Mouse (Mus musculus) neural tube, embryonic 15.5 days (tissue): ENCODE measurements around the gene Pes1. TPM values are rescaled to one million over a fixed set of nuclear protein-coding genes. Genes with fewer than 3 reads are reported as not detected.

Source experiments
- ATAC-seq: fragments of 200-750 bp; cut with Nextera tagmentation; 2 replicates; pipeline ENCODE4 v1.8.0; 2017; ENCODE audit warnings: mild to moderate bottlenecking, moderate TSS enrichment, moderate library complexity; ENCODE audit not compliant: low FRiP score
- H3K27ac ChIP-seq: fragments of 300-500 bp; sonication (generic); replicated peaks from 2 replicates; pipeline ENCODE4 v1.5.1; 2015; ENCODE audit warnings: mild to moderate bottlenecking, inconsistent platforms
- H3K27me3 ChIP-seq: fragments of 300-500 bp; sonication (generic); replicated peaks from 2 replicates; pipeline ENCODE4 v1.6.1; 2015; ENCODE audit warnings: inconsistent platforms
- H3K36me3 ChIP-seq: fragments of 300-500 bp; sonication (generic); 2 replicates; pipeline ENCODE4 v1.6.1; 2015; ENCODE audit warnings: inconsistent platforms
- H3K4me1 ChIP-seq: fragments of 300-500 bp; sonication (generic); 2 replicates; pipeline ENCODE4 v1.6.1; 2015; ENCODE audit warnings: inconsistent platforms
- H3K4me2 ChIP-seq: fragments of 300-500 bp; sonication (generic); 2 replicates; pipeline ENCODE4 v1.6.1; 2015; ENCODE audit warnings: inconsistent platforms, mild to moderate bottlenecking, moderate library complexity
- H3K4me3 ChIP-seq: fragments of 300-500 bp; sonication (generic); replicated peaks from 2 replicates; pipeline ENCODE4 v1.5.1; 2015; ENCODE audit warnings: mild to moderate bottlenecking, inconsistent platforms
- H3K9ac ChIP-seq: fragments of 300-500 bp; sonication (generic); replicated peaks from 2 replicates; pipeline ENCODE4 v1.6.1; 2015; ENCODE audit warnings: mild to moderate bottlenecking, inconsistent platforms
- H3K9me3 ChIP-seq: fragments of 300-500 bp; sonication (generic); replicated peaks from 2 replicates; pipeline ENCODE4 v1.6.1; 2016; ENCODE audit warnings: inconsistent platforms
- WGBS: fragments of 180-500 bp; shearing (Covaris S2); methylation state at CpG from one replicate; pipeline ENCODE4 v1.1.7; 2015; ENCODE audit warnings: mixed read lengths; 5-methylcytosine and 5-hydroxymethylcytosine counted together
- polyA plus RNA-seq: library from polyadenylated mRNA; unstranded; fragments of >200 nt; fragmentation: Nextera tagmentation; extraction: Ambion mirVana; gene quantifications from 2 replicates; pipeline ENCODE4 v1.2.1, GENCODE M21; 2015

Gene Pes1
- polyA plus RNA-seq, 1 experiment from 2014 or later = 48.1 TPM

DNA sequence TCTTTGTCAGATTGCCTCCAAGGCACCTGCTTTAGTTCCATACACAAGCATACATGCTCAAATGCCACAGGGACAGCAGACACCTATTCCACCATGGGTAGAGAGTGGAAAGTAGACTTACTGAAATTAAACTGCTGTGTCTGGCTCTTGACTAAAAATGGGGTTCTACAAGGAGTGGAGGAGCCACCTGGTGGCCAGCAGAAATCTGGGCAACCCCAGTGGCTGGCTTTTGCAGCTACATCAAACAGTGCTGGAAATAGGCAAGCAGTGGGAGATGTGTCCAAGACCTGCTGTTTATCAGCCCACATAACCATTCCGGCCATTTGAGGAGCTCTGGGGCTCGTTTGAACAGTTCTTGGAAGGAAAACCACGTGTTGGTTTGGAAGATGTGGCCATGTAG is 6.1 kb downstream of the Pes1 start:
- WGBS = 84% methylated on average over 3 of the region's 3 CpGs
- no peaks in the 10 kb centered on the region for H3K27me3 ChIP-seq
- no peak overlapping the region for H3K4me3 ChIP-seq
- no peak overlapping the region for H3K9ac ChIP-seq
- no peak overlapping the region for H3K27ac ChIP-seq
- no peak for ATAC-seq
- peaks cover 16% of the 10 kb centered on the region for H3K4me1 ChIP-seq
- no peaks in the 10 kb centered on the region for H3K9me3 ChIP-seq
- H3K36me3 ChIP-seq = peaks cover 62% of the 10 kb centered on the region
- H3K4me2 ChIP-seq = no peak overlapping the region

DNA sequence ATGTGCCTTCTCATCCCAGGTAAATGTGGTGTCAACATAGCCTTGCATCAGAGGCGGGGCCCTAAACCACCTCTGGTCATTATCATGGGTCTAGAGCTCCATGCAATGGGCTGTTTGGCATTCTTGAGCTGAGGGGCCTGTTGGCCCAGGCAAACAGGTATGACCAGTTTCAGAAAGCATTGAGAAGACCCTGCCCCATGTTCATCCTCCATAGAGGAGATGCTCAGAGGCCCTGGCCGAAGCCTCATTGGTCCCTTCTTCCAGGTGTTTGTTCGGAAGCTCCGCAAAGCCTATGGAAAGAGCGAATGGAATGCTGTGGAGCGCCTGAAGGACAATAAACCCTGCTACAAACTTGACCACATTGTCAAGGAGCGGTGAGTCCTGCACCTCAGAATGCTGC is 6.6 kb downstream of the Pes1 start:
- Histone ChIP-seq H3K4me3 (no peak overlapping the region), H3K9ac (no peak overlapping the region), H3K27ac (no peak overlapping the region), H3K9me3 (no peaks in the 10 kb centered on the region), H3K27me3 (no peaks in the 10 kb centered on the region), H3K4me2 (no peak overlapping the region), H3K36me3 (peaks cover 68% of the 10 kb centered on the region), H3K4me1 (peaks cover 10% of the 10 kb centered on the region)
- ATAC-seq = no peak
- 98% methylated on average over 7 of the region's 7 CpGs for WGBS

DNA sequence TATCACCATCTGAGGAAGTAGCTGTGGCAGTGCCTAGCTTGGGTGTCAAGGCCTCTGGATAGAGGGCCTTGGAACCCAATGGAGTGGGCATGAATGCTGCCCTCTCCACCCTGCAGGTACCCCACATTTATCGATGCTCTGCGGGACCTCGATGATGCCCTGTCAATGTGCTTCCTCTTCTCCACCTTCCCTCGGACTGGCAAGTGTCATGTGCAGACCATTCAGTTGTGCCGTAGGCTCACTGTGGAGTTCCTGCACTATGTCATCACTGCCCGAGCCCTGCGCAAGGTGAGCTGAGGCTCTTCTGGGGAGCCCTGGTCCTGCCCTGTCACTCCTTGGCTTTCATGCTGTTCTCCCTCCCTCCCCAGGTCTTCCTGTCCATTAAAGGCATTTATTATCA is 9.3 kb downstream of the Pes1 start:
- Histone ChIP-seq H3K27ac (no peak overlapping the region), H3K4me1 (no peaks in the 10 kb centered on the region), H3K36me3 (peaks cover 90% of the 10 kb centered on the region), H3K9me3 (no peaks in the 10 kb centered on the region), H3K4me3 (no peak overlapping the region), H3K27me3 (no peaks in the 10 kb centered on the region), H3K9ac (no peak overlapping the region), H3K4me2 (no peak overlapping the region)
- WGBS = 97% methylated on average over 7 of the region's 7 CpGs
- ATAC-seq = no peak

DNA sequence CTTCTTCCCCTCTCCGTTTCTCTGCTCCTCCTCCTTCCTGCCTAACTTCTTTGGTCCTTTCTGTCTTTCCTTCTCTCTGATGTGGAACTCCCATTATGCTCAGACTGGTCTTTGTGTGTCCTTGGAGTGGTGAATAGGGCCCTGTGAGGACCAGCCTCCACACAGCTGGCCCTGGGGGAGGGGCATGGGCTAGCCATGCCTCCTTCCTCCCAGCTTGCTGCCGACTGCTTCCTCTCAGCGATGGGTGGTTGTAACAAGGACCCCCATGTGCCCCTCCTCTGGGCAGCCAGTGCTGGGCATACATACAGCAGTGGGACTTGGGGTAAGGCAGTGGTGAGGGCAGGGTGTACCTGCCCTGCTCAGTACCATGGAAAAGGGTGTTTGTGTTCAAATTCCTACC is 10.5 kb downstream of the Pes1 start:
- no peak overlapping the region for H3K9ac ChIP-seq
- WGBS = 62% methylated on average over 3 of the region's 3 CpGs
- no peak overlapping the region for H3K4me2 ChIP-seq
- H3K36me3 ChIP-seq = peaks cover 97% of the 10 kb centered on the region
- H3K4me3 ChIP-seq = no peak overlapping the region
- no peaks in the 10 kb centered on the region for H3K4me1 ChIP-seq
- H3K27ac ChIP-seq = no peak overlapping the region
- no peak for ATAC-seq
- H3K27me3 ChIP-seq = no peaks in the 10 kb centered on the region
- H3K9me3 ChIP-seq = no peaks in the 10 kb centered on the region

DNA sequence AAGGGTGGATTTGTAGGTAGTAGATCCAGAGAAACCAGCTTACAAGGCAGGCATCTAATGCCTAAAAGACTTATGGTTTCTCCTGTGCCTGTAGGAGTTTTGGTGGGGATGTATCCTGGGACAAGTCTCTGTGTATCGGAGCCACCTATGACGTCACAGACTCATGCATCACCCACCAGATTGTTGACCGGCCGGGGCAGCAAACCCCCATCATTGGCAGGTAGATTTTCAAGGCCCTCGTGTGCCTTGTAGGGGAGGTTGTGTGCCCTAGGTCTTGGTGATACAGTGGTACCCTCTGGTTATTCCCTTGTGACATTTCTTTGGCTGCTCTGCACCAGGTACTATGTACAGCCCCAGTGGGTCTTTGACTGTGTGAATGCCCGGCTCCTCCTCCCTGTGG is 12.9 kb downstream of the Pes1 start, which contains the start of gene 4930556J24Rik:
Gene 4930556J24Rik, minus strand, starts transcription at position 101 of the 400 bp plus-strand sequence.
- Histone ChIP-seq H3K9ac (no peak within 1 kb of the TSS), H3K27me3 (no peaks in the 10 kb centered on the region), H3K4me3 (no peak within 1 kb of the TSS), H3K36me3 (peaks cover 90% of the 10 kb centered on the region), H3K27ac (no peak within 1 kb of the TSS), H3K9me3 (no peaks in the 10 kb centered on the region), H3K4me1 (no peaks in the 10 kb centered on the region), H3K4me2 (no peak within 1 kb of the TSS)
- 93% methylated on average over 6 of the region's 6 CpGs for WGBS
- ATAC-seq = no peak

DNA sequence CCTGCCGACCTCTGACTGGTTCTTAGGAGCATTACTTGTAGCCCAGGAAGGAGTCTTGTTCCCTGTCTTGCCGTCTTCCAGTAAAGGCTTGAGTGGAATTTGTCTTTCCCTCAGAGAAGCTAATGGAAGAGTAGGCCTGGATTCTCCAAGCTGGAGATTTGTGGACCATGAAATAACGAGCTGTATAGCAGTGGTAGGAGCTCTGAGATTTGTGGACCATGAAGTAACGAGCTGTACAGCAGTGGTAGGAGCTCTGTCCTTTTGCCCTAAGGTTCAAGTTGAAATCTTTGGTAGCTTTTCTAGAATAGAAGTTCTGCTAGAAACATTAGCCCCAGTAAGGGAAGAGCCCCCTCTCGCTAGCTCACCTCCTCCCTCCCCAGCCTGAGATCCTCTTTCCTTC is 14.6 kb downstream of the Pes1 start:
- ATAC-seq = no peak
- Histone ChIP-seq H3K4me1 (peaks cover 7% of the 10 kb centered on the region), H3K4me2 (no peak overlapping the region), H3K27ac (no peak overlapping the region), H3K27me3 (no peaks in the 10 kb centered on the region), H3K9ac (no peak overlapping the region), H3K36me3 (peaks cover 72% of the 10 kb centered on the region), H3K4me3 (no peak overlapping the region), H3K9me3 (no peaks in the 10 kb centered on the region)
- 91% methylated on average over 5 of the region's 5 CpGs for WGBS

DNA sequence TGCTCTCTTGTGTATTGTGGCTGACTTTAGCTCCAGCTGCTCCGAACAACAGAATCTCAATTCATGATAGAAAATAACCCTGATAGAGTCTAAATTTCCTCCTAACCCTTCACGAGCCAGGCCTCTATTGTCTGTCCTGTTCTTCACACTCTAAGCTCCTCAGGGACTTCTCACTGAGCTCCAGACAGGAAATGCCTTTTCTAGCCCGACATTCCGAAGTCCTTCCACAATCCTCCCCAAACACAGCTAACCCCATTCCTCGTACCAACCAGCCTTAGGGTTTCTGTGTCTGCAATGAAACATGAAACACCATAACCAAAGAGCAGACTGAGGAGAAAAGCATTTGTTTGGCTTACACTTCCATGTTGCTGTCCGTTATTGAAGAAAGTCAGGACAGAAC is 17.8 kb downstream of the Pes1 start:
- Histone ChIP-seq H3K9ac (no peak overlapping the region), H3K36me3 (peaks cover 42% of the 10 kb centered on the region)
- WGBS = 77% methylated on average over 6 of the region's 6 CpGs

DNA sequence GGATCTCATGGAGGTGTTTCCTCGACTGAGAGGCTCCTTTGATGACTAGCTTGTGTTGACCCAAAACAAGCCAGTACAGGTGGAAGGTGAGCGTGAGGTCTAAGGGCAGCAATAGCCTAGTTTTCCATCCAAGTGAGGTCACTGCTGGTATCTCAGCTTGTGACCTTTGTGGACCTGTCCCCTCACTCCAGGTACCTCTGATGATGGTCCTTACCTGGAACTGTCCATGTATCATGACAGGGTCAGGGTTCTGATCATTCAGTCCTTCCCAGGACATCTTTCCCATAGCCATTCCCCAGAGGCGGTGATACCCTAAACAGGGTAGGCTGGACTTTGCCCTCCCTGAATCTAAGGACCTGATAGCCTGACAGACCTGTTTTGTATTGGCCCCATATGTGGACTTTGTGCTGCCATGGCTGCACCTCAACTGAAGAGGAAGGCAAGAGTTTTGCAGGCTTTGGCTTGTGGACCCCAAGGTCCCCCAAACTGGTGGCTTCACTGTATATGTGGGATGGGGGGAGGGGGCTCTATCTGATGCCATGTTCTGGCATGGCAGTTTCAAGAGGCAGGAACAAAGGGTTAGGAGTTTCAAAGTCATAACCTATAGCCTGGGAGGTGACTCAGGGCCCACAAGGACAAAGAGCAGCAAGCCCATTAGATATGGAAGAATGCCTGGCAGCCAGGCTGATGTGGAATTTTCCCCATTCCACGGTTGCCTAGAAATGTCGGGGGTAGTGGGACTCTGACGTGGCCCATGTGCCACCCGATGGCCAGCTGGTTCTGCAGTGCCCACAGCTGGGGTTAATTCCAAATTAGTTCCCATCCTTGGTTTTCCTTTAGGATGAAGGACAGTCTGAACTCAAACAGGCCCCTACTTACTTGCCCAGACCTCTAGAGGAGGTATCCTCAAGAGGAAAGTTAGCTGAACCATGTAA is 18.8 kb downstream of the Pes1 start:
- H3K9ac ChIP-seq = no peak overlapping the region
- 69% methylated on average over 7 of the region's 7 CpGs for WGBS

More for the DNA sequence above, 17.8 kb downstream of the Pes1 start:
- Histone ChIP-seq H3K4me2 (no peak overlapping the region), H3K9me3 (no peaks in the 10 kb centered on the region), H3K27ac (no peak overlapping the region), H3K4me1 (peaks cover 18% of the 10 kb centered on the region), H3K4me3 (no peak overlapping the region), H3K27me3 (0 out of 2 replicates have a peak, but pooled peaks cover 6% of the 10 kb centered on the region)
- no peak for ATAC-seq

DNA sequence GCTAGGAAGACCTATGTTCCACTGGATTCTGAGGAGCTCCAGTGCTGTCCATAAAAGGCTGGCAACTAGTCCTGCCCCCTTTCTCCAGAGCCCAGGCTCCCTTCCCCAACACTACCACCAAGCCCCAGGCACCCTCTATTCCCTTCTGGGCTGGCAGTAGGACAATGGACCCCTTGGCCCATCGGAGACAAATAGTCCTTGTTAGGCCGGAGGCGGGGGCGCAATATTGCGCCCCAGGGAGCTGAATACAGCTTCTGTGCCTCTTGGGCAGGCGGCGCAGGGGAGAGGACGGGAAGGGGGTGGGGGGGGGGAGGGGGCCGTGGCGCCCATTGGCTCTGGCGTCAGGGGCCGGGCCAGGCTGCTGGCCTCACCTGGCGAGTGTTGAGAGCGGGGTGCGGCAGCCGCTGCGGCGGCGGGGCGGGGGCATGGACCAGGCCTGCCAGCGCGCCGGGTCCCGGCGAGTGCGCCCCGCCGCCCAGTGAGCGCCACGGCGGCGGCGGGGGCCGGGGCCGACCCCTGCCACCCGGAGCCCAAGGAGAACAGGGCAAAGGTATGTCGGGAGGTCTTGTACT is 19.6 kb downstream of the Pes1 start, which contains the start of gene Gal3st1:
Gene Gal3st1, plus strand, starts transcription at position 346 of the 572 bp plus-strand sequence.
- Histone ChIP-seq H3K27ac (peak within 1 kb of the TSS; percentile 51), H3K27me3 (0 out of 2 replicates have a peak, but pooled peaks cover 6% of the 10 kb centered on the region), H3K36me3 (peaks cover 24% of the 10 kb centered on the region), H3K9ac (peak within 1 kb of the TSS; percentile 51), H3K9me3 (no peaks in the 10 kb centered on the region), H3K4me3 (peak within 1 kb of the TSS; percentile 46), H3K4me1 (peaks cover 18% of the 10 kb centered on the region), H3K4me2 (peak within 1 kb of the TSS; percentile 78)
- ATAC-seq = peak; percentile 80
- under 1% methylated on average over 33 of the region's 37 CpGs for WGBS

More for the DNA sequence above, 18.8 kb downstream of the Pes1 start:
- ATAC-seq = peak; percentile 15; the same call in 1 of the 2 replicates
- H3K4me2 ChIP-seq = peak overlapping the region; percentile 78
- 0 out of 2 replicates have a peak, but pooled peaks cover 6% of the 10 kb centered on the region for H3K27me3 ChIP-seq
- peaks cover 32% of the 10 kb centered on the region for H3K36me3 ChIP-seq
- H3K4me3 ChIP-seq = peak overlapping the region; percentile 46; the same call in 1 of the 2 replicates
- peaks cover 18% of the 10 kb centered on the region for H3K4me1 ChIP-seq
- peak overlapping the region; percentile 28; the same call in 1 of the 2 replicates for H3K27ac ChIP-seq
- no peaks in the 10 kb centered on the region for H3K9me3 ChIP-seq

DNA sequence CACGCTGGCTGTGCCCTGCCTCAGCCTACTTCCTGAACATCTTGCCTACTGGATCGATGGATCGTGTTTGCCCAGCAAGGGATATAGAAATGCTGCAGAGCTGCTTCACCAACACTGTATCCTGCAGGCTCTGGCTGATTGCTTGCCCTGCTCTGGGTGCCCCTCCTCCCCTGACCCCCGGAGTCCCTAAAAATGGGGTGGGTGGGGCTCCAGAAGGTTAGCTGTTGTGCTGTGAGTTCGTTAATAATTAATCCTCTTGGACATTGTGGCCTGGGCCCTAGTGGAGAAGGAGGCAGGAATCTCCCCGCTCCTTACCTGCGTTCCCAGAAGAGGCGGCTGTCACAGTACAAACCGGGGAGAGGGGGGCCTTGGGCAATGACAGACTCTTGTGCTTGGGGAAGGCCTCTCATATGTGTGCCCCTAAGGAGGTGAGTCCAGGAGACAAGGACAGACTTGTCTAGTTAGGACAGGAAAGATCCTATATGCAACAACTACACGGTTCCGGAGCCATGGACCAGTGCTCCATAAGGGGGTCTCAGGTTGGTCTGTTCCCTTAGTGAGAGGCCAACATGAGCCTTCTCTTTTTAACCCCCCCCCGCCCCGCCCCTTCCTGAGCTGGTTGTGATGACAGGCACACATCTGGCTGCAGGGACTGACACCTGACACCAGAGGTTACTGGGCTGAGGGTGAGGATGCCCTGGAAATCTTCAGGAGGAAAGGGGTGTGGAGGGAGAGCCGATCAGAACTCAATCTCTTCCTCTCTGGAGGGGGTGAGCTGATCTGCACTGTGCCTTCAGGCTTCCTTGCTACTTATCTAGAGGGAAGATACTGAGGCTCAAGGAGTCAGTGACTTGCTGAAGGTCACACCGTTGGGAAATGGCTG is 20.3 kb downstream of the Pes1 start:
- peak; percentile 58 for ATAC-seq
- Histone ChIP-seq H3K4me2 (peak overlapping the region; percentile 78), H3K9ac (peak overlapping the region; percentile 51), H3K27me3 (0 out of 2 replicates have a peak, but pooled peaks cover 6% of the 10 kb centered on the region), H3K9me3 (no peaks in the 10 kb centered on the region), H3K4me1 (peaks cover 18% of the 10 kb centered on the region), H3K36me3 (peaks cover 16% of the 10 kb centered on the region), H3K4me3 (peak overlapping the region; percentile 46), H3K27ac (peak overlapping the region; percentile 51; the same call in 1 of the 2 replicates)
- 11% methylated on average over 15 of the region's 15 CpGs for WGBS

DNA sequence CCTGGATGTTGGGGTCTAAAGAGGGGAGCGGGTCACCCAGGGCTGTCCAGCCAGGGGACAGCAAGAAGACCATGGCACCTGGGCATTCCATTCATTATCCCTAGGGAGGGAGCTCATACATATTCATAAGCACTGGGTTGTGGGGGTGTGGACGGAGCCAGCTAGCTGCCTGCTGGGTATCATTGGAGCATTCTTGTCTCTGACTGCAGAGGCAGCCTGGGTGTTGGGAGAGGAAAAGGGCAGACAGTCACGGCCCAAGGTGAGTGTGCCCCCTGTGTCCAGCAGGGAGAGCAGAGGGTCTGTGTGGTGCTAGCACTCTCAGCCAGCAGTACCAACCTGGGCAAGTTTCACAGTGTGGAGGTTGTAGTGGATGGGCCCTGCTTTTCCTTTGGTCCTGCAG is 26.0 kb downstream of the Pes1 start:
- 0 out of 2 replicates have a peak, but pooled peaks cover 3% of the 10 kb centered on the region for H3K27me3 ChIP-seq
- no peak overlapping the region for H3K27ac ChIP-seq
- no peak overlapping the region for H3K4me2 ChIP-seq
- 48% methylated on average over 3 of the region's 3 CpGs for WGBS
- H3K36me3 ChIP-seq = no peaks in the 10 kb centered on the region
- H3K4me1 ChIP-seq = no peaks in the 10 kb centered on the region; the same call in 1 of the 2 replicates
- H3K4me3 ChIP-seq = no peak overlapping the region
- H3K9ac ChIP-seq = no peak overlapping the region
- no peaks in the 10 kb centered on the region for H3K9me3 ChIP-seq
- ATAC-seq = no peak
